Mouse (Mus musculus) lung, postnatal 36 days (tissue): ENCODE measurements around the gene Rassf1.

Experiments used
- DNase-seq: peaks from one replicate; pipeline ENCODE4 v3.0.0; 2022; ENCODE audit warnings: mixed read lengths

Gene Rassf1

GRCm38 (mm10) chr9:107551117-107551889, at the start of gene Rassf1:
Gene Rassf1 (plus strand): TSS chr9:107551555.
- DNase-seq: peak; percentile 75

- no peak for DNase-seq
Observed at GRCm38 (mm10) chr9:107502131-107502846, 49.1 kb upstream of the Rassf1 start.

DNA sequence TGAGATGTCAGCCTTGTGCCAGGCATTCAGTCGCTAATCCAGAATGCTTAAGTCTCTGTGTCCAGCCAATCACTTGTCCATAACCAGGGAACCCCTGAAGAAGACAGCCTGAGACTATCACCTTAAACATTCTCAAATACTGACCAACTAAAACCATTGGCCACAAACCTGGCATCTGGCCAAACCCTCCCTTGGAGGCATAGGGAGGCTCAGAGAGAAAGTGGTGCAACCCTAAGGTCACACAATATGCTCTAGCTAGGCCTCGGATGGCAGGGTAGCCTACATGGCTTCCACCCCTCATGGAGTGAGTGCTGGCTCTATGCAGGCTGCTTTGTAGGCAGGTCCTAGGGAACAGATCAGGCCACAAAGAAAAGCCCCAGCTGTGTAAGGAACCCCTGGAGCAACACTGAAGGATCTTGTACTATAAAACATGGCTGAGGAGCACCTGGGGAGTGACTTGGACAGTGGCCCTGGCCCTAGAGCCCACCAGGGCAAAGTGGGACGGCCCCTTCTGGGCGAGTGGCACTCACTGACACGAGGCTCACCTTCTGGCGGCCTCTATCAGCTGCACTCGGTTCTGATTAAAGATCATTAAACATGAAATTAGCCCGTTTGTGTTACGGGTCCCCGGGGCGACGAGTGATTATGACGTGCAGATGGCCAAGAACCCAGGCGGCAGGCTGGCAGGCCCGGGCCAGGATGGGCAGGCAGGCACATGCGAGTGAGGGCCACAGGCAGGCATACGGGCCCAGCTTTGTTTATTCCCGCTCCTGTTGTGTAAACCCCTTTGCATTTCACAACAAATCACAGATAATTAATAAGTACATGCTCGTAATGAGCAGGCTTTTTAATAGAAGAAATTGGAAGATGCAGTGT, 46.5 kb upstream of the Rassf1 start:
- DNase-seq: no peak

DNA sequence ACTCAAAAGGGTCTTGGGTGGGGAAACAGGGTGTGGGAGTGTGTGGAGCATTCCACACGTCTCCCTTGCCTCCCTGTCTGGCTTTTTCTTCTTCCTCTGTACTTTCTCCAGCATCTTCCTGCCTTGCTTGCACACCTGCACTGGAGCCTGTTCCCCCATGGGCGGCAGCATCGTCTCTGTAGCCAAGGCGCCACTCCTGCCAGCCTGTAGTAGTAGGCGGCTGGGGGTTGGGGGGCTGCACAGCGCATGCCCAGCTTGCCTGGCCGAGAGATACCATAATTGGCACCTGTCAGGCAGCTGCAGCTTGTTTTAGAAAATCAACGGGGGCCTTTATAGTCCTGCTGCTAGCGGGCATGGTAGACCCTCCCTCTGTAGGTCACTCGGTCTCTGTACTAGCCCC, 43.1 kb upstream of the Rassf1 start:
- no peak for DNase-seq

GRCm38 (mm10) chr9:107510384-107511100, 40.8 kb upstream of the Rassf1 start:
- no peak for DNase-seq

DNA sequence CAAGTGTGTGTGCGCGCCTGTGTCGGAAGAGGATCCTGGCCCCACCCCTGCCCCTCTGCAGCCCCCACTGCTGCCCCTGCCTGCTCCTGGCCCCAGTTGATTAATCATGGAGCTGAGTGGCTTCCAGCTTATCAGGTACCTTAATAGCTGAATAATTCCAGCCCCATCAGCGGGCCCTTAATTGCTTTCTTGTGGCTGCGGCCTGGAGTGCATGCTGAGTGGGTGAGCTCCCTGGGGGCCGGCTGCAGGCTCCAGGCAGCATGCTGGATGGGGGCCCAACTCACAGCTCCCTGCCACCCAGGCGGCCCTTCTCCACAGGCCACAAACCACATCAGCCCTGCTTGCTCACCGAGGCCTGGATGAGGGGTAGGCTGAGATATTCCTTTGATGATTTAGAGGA, 39.9 kb upstream of the Rassf1 start:
- DNase-seq: no peak

GRCm38 (mm10) chr9:107512326-107512725, 39.0 kb upstream of the Rassf1 start:
- DNase-seq: no peak

- DNase-seq: peak; percentile 84
Observed at GRCm38 (mm10) chr9:107514303-107514955, 36.9 kb upstream of the Rassf1 start.

DNA sequence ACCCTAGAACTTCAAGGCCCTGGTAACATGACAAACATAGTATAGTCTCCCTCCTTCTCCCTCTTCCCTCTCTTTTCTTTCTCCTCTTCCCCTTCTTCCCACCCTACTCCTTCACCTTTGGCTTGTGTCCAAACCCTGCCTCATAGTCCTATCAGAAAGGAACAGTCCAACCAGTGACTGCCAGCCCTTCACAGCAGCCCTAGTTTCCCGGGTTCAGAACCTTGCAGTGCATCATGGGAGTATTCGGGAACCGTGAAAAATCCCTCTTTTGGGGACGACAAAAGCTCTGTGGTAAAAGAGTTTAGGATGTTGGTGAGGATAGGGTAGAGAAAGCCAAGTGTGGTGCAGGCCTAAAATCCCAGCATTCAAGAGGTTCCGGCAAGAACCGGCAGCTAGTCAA, 31.0 kb upstream of the Rassf1 start:
- DNase-seq: no peak

DNA sequence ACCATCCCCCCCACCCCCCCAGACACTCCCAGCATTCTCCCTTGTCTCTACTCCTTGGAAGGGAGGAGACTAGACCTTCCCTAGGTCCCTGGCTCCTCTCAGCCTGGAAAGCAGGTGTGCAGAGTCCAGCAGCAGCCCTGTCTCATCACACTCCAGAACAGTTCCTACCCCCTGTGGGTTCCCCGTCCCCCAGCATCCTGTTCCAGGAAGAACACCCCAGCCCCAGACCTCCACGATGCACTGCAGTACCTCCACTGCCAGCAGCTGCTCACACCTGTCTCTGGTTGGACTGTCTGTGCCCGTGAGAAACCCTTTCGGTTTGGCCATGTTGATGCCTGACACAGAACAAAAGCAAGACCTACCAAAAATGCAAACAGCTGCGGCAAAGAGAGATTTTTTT, 30.2 kb upstream of the Rassf1 start:
- no peak for DNase-seq

DNA sequence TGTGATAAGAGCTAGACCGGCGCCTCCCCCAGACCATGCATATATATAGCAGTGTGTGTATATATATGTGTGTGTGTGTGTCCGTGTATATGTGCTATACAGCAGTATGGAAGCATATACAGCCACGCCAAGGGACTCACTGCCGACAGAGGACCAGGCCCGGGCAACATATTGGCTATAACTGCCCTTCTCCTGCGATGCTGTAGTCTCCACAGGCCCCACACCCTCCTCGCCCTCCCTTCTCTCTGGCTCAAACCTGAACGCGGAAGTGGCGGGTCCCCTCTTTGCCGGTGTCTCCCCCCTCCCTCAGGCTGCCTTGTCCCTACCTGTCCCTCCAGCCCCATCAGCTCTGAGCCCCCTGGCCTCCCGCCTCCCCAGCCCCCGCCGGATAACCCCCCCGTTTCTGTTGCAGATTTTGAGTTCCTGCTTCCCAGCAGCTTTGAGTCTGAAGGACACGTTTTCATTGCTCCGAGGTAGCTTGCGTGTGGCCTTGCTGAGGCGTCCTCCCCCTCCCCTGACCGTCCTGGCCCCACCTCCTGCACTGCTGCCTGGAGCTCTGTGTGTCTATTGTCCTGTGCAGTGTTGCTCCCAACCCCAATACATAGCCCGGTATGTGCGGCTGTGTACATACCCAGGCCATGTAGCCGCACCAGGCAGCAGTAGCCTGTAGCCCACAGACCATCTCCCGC, 29.5 kb upstream of the Rassf1 start:
- no peak for DNase-seq

DNA sequence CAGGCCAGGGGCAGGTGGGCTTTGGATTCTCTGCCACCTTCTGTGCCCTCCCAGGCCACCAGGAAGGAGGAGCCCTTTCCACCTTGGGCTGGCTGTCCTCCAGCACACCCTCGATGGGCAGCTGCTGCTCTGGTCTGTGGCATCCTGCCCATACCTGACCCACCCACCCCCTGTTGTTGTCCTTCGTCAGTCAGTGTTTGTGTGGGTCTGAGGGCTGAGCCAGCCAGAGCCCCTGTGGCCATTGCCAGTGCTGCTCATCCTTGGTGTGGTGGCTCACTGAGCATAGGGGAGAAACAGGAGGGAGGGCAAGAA, 29.0 kb upstream of the Rassf1 start:
- no peak for DNase-seq

- DNase-seq: peak; percentile 76
Observed at GRCm38 (mm10) chr9:107526198-107527026, 24.9 kb upstream of the Rassf1 start.

DNA sequence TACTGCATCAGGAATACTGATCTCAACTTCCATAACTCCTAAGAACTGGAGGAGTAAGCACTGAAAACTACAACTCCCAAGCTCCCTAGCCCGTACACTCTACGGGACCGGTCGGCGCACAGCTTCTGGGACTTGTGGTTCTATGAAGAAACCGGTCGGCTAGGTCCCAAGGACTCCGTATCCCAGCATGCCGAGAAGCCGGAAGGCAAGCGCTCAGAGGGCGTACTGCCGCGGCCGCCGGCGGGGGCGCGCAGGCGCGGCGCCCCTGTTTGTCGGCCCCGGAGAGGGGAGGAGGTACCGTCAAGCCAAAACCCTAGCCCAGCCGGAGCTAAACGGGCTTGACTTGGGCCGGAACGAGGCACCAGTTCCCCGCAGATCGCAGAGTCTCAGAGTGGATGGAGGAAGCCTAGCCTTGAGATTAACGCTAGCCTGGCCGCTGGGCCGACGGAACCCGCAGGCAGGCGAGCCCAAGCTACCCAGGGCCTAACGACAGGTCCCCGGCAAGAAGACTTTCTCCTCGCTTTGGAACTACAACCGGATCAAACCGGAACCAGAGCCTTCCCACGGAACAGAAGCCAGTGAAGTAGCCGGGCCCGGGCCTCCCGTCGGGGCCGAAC, 17.5 kb upstream of the Rassf1 start, which contains the start of gene Tmem115:
Tmem115 (plus strand) TSS at position 155 of the 617 bp plus-strand sequence.
- peak; percentile 98 for DNase-seq

DNA sequence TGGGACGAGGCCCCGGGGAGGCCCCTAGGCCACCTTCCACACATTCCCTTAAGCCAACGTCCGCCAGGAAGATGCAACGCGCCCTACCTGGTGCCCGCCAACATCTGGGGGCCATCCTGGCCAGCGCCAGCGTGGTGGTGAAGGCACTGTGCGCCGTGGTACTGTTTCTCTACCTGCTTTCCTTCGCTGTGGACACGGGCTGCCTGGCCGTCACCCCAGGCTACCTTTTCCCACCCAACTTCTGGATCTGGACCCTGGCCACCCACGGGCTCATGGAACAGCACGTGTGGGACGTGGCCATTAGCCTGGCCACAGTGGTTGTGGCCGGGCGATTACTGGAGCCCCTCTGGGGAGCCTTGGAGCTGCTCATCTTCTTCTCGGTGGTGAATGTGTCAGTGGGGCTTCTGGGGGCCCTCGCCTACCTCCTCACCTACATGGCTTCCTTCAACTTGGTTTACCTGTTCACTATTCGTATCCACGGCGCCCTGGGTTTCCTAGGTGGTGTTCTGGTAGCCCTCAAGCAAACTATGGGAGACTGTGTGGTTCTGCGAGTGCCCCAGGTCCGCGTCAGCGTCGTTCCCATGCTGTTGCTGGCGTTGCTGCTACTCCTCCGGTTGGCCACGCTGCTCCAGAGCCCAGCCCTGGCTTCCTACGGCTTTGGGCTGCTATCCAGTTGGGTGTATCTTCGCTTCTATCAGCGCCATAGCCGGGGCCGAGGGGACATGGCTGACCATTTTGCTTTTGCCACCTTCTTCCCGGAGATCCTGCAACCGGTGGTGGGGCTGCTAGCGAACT, 16.8 kb upstream of the Rassf1 start:
- DNase-seq: no peak

- no peak for DNase-seq
Observed at GRCm38 (mm10) chr9:107538231-107538630, 13.1 kb upstream of the Rassf1 start.

GRCm38 (mm10) chr9:107538711-107539110, 12.6 kb upstream of the Rassf1 start:
- DNase-seq: no peak

DNA sequence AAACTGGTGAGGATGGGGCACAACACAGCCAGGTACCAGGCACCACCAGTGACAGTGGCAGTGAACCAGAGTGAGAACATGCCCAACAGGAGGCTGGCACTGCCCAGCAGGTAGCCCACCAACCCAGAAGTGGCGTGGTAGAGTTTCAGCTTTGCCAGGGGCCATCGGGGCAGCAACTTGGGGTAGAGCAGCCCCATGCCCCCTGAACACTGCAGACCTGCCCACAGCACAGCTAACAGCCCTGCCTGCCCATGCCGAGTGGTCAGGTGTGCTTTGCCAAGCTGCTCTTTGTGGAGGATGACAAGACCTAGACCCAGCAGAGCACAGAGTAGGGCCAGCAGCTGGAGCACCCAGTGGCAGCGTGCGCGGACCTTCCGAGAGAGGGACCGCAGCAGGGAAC, 11.4 kb upstream of the Rassf1 start:
- DNase-seq: no peak

GRCm38 (mm10) chr9:107540420-107540819, 10.9 kb upstream of the Rassf1 start:
- no peak for DNase-seq
